Mouse (Mus musculus) brain, embryonic 14.5 days (tissue): ENCODE data around the gene Endod1. TPM values are rescaled to one million over a fixed set of nuclear protein-coding genes. Genes with fewer than 3 reads are reported as not detected.
A peak's percentile ranks its signal among the peaks of the same experiment; 100 is the strongest.

ENCODE experiments used
- DNase-seq: peaks from one replicate; pipeline ENCODE4 v3.0.0-alpha.2; 2011; ENCODE audit warnings: low read depth
- CTCF ChIP-seq: fragments of 200-500 bp; IDR thresholded peaks from 2 replicates; pipeline ENCODE4 v1.5.1; 2012; ENCODE audit warnings: inconsistent platforms, mild to moderate bottlenecking, moderate library complexity, borderline replicate concordance; ENCODE audit not compliant: insufficient read depth, insufficient read length; ENCODE audit errors: extremely low read depth
- POLR2A ChIP-seq: fragments of 200-500 bp; IDR thresholded peaks from 2 replicates; pipeline ENCODE4 v1.6.1; 2012; ENCODE audit warnings: mild to moderate bottlenecking, inconsistent platforms, borderline replicate concordance; ENCODE audit not compliant: poor library complexity, insufficient read depth, insufficient read length, severe bottlenecking; ENCODE audit errors: extremely low read depth
- polyA plus RNA-seq: library from polyadenylated mRNA; depleted of rRNA; stranded (reverse); fragments of >200 nt; gene quantifications from 2 replicates; pipeline ENCODE4 v1.2.3, GENCODE M21; 2012

Gene Endod1
- polyA plus RNA-seq, 1 experiment: 16.1 TPM

DNA sequence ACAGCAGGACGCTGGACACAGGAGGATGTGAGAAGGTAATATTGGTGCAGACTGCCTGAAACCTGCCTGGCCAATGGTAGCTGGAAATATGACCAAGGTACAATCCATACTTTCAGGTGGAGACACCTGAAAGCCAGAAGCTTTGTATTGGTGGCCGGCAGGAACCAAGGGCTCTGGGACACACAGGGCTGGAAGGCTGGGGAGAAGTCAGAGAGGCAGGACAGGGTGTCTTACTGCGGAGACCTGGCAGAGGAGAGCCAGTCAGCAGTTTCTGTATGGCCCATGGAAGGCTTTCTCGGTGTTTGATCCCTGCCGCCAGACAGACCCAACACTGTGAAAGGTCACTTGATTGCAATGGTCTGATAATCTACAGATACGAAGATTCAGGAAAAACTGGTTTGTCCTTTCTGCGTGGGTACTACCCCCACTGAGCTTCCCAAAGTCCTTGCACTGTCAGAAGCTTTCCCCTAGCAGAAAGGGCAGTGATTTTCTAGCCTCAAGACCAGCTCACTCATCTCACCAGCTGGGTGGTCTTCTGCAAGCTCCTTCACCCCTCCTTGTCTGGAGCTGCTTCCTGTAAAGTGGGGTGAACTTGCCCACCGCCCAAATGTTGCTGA is 1.4 kb downstream of the Endod1 start:
- DNase-seq: no peak
- TF ChIP-seq POLR2A (no peak), CTCF (no peak)

DNA sequence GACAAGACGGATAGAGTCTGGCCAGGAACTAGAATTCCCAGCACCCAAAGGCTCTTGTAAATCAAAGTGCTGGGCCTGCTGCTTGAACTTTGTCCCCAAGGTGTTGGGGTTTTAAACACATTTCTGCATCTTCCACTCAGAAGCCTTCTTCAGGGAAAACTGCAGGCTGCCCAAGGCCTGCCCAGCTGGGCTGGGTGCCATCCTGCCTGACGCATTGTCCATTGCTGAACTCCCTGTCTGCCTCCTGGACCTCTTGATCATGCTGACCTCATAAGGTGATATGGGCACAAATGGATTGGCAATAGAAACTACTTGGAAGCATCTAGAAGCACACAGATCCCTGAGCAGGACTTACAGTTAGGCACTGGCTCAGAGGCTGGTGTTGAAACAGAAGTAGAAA is 3.2 kb downstream of the Endod1 start:
- no peak for TF ChIP-seq CTCF
- TF ChIP-seq POLR2A: no peak
- no peak for DNase-seq

DNA sequence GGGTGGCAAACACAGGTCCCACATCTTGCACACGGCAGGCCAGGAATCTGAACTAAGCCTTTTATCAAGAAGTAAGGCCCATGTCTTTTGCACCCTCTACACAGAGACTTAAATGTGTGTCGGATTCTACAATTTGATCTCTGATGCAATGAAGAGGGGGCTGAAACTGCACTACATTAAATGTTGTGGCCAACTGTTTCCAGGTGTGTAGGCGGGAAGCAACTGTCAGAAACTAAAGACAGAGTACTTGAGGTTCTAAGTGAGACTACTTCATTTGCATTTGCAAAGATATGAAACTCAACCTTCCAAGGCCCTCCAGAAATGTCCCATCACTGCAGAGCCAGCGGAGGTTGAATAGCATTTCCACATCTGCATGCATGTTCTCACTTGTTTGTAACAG is 5.2 kb downstream of the Endod1 start:
- DNase-seq: no peak

DNA sequence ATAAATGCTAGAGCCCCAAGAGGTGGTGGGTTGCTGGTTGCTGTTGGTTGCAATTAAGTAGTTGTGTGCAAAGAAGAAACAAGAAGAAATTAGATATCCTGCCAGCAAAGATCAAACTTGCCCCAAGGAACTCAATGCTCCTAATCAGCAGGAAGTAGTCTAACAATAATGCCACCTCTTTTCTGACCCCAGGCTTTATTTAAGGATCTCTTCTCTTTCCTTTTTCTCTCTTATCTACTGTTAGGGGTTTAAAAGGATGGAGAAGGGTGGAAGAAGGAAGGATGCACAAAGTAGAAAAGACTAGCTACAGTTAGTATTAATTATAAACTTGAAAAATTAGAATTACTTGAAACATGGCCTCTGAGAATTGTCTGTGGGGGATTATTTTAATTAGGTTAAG is 8.9 kb downstream of the Endod1 start:
- DNase-seq: no peak
- TF ChIP-seq CTCF: no peak
- TF ChIP-seq POLR2A: no peak

More for the DNA sequence above, 5.2 kb downstream of the Endod1 start:
- TF ChIP-seq POLR2A (no peak), CTCF (no peak)

DNA sequence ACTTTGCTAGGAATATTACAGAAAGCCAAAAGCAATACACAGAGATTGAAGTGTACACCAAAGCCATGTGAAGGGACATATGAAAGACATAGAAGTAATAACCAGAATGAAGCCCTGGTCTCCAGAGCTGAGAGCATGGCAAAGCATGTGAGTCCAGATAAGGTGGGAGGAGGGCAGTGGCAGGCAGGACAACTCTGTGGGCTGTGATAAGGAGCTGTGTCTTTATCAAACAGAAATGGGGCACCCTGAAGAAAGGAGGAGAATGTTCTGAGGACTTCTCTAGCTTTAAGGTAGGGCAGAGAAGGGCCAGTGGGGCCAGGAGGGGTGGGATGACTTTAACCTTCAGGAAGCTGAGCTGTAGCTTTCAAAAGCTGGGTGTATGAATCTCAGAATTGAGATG is 12.0 kb downstream of the Endod1 start:
- no peak for DNase-seq
- no peak for TF ChIP-seq CTCF
- no peak for TF ChIP-seq POLR2A

DNA sequence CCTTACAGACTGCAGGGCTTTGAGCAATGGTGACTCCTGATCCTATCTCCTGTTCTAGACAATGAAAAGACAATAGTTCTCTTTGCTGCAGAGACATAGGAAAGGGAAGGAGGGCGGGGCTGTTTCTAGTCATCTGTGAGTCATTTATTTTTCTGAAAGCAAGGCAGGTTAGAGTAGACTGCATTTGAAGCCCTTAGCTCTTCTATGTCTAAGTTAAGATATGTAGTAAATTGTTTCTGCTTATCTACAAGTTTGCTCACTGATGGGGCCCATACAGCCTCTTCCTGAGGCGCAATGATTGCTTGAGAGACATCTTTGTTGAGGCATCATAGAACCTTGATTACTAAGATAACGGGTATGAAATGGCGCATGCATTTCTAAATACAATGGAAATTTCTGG is 13.5 kb downstream of the Endod1 start:
- TF ChIP-seq POLR2A (no peak), CTCF (no peak)
- DNase-seq: no peak

DNA sequence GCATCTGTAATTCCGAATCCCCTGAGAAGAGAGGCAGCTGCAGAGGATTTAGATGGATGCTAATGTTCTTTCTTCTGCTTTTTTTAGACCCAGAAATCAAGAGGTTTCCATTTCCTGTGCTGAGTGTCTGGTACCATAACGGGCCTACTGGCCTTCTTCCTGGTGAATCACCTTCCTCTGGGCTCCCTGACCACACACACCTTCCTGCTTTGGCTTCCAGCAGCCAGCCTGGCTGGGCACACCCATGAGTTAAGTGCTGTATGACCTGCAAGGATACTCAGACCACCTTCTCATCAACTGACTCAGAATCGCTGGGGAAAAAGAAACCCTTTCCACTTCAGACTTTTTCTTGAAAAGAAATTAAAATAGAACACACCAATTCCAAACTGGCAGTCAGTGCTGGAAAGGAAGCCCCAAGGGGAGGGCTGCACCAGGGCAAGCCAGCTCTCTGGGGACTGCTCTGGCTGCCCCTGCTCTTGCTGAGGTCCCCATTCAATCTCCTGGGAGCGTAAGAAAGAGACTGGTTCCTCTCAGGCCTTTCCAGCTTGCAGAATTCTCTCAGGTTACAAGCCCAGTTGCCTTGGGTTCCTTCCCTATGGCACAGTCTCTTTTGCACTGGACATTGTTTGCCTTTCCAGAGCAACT is 15.7 kb downstream of the Endod1 start:
- DNase-seq: no peak
- TF ChIP-seq CTCF: no peak
- TF ChIP-seq POLR2A: no peak

DNA sequence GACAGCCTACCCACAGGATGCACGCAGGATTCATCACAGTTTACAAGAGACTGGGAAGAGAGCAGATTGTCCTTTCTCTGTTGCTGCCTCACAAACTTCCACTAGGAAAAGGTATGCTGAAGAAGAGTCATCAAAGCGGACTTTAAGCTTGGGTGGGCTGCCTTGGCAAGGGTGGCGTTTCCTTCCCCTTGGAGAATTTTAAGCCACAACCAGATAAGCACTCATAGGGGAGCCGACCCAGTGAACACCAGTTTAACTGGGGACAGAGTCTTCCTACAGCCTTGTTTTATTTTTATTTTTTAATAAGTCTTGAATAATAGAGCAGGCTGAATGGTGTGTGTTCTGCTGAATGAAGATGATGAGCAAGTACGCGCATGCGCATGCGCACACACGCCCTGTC is 16.6 kb downstream of the Endod1 start:
- TF ChIP-seq CTCF: no peak
- no peak for TF ChIP-seq POLR2A
- DNase-seq: no peak

DNA sequence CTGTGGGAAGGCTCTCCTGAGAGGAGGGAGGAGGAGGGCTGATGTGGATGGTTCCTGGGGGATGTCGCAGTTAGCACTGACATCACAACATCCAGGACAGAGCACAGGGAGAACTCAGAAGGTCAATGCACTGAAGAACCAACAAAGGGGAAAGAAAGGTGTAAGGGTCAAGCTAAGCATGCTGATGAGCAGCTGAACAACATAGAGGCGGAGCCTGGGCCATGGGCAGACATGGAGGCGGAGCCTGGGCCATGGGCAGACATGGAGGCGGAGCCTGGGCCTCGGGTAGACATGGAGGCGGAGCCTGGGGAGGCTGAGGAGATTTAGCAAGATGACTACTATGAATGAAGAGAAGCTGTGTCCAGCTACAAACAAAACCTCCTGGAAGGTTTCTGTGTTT is 17.8 kb downstream of the Endod1 start:
- DNase-seq: no peak
- TF ChIP-seq CTCF (no peak), POLR2A (no peak)

DNA sequence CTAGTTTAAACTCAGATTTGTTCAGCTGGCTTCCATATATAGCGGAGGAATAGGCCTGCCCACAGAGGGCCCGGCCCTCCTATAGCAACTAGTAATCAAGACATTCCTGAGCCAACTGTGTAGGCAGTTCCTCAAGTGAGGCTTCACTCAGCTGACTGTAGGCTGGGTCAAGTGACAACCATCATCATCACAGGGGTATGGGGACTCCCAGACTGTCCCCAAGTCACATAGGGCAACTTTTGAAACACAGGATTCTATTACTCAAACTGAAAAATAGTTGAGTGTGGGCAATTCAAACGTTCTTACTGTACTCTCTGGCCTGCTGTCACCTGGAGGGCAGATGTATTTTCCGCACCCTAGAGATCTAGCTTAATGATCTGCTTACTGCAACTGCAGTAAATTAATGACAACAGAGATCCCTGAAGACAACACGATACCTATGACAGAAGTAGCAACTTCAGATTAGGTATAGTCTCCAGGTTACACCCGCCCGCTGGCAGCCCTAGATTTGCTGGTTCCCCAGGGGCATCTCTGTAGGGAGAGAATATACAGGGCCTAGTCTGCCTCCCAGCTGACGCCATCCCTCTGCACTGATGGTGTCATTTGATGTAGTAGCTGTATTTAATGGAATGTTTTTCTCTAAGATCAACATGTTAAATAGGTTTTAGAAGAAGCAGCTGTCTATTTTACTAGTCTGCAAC is 19.1 kb downstream of the Endod1 start:
- no peak for TF ChIP-seq CTCF
- TF ChIP-seq POLR2A: no peak

DNA sequence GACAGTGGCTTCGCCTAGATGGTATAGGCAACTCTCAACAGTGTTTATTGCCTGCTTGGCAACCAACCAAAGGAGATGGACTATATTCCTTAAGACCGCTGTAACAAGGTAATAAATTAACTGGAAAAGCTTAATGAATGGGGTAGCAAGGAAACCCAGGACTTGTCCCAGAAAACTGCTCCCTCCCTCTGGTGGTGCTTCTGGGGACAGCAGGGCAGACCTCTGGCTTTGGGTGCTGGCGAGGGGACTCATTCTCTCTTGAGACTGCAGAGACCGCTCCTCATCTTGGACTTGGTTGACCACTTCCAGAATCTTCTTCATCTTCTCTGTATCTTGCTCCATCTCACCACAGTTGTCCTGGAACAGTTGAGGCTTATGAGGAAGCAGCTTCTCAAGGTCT is 24.3 kb downstream of the Endod1 start:
- TF ChIP-seq POLR2A (no peak), CTCF (peak; percentile 49; the same call in 1 of the 2 replicates)
- no peak for DNase-seq

More for the DNA sequence above, 19.1 kb downstream of the Endod1 start:
- DNase-seq: no peak

DNA sequence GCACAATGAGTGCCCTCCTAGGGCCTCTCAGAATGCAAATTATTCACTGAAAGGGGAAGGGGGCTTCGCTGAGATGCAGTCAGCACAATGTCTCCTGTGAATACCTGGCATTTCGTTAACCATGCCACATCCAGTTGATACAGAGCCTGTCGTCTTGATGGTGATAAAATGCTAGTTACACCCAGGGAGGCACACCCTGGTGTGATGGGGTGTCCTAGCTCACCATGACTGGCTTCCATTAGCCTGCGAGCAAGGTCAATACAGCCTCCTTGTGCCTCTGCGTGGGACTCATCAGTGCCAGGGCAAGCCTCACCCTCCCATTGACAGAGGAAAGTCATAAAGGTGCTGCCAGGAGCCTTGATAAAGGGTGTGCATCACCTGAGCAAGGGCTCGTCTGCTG is 26.5 kb downstream of the Endod1 start:
- TF ChIP-seq CTCF (no peak), POLR2A (no peak)
- DNase-seq: no peak

DNA sequence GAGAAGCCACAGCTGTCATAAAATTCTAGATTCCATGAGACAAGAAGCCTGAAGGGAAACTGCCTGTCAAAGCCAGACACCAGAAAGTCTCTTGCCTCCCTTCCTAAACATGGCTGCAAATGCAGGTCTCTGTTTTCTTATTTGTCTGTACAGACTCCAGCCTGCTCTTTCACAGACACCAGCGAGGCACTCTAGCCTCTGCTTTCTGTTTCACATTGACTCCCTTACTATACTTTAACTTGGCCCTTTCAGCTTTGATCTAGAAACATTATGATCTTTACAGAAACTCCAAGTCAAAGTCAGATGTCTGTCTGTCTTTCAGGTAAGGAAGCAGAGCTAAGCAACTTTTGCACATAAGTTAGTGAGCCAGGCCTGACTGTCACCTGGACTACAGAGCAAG is 29.0 kb downstream of the Endod1 start:
- TF ChIP-seq CTCF (no peak), POLR2A (no peak)

More for the DNA sequence above, 29.0 kb downstream of the Endod1 start:
- DNase-seq: no peak
